In genomic region chr8:72654565-72655521, GRCm38 (mm10) we compare ENCODE assay signal across 9 mouse cellular contexts. TPM values are rescaled to one million over a fixed set of nuclear protein-coding genes. Genes with fewer than 3 reads are reported as not detected.
DNase-seq lines count a peak whose midpoint lies in the region; ATAC-seq and TF ChIP-seq lines count a peak whose summit lies in the region.
"Had no signal": no experiment of that assay in that cellular context is flagged by ENCODE, and none has a peak within 500 bp of the region (broad histone marks: within the 10 kb centered on the region; RNA-seq: fewer than 3 reads in every experiment).

No protein-coding gene starts in this region.

- dilution Hi-C loops in CH12.LX (cut with MboI; ENCODE audit: extremely low pct_ligation_motif_present, extremely low pct_unique_long_range_greater_than_20kb, low sequenced_read_pairs), result no loop called here

- WGBS in heart, adult 2 months, result 26% methylated on average over 13 of the region's 13 CpGs
- WGBS in hindbrain, embryonic 14.5 days, result 24% methylated on average over 12 of the region's 13 CpGs
- 13% methylated on average over 13 of the region's 13 CpGs for WGBS in liver, embryonic 14.5 days (ENCODE audit: insufficient replicate concordance)

- H3K27me3 ChIP-seq in heart, adult 2 months (ENCODE audit: control insufficient read depth, insufficient read depth, low read length), result no peaks in the 10 kb centered on the region
- peaks cover 11% of the 10 kb centered on the region for H3K27me3 ChIP-seq in CH12.LX (replicated peaks)
- H3K27me3 ChIP-seq in hindbrain, embryonic 14.5 days (ENCODE audit: control insufficient read depth, insufficient read depth, low read length), result no peaks in the 10 kb centered on the region
- H3K27me3 ChIP-seq in liver, embryonic 14.5 days (ENCODE audit: control insufficient read depth, insufficient read depth, low read length), result no peaks in the 10 kb centered on the region

- no peak for DNase-seq in heart, adult 2 months
- no peak for DNase-seq in heart, postnatal 4 days
- DNase-seq in CH12.LX (ENCODE audit: extremely low read depth), result peak; percentile 37
- DNase-seq in embryo, embryonic 10.5 days (ENCODE audit: low spot score), result peak; percentile 76
- peak; percentile 35 for DNase-seq in hindbrain, embryonic 14.5 days (ENCODE audit: low spot score)
- no peak for DNase-seq in liver, embryonic 14.5 days (ENCODE audit: low read depth in 3 of 3, low spot score in 3 of 3)
- peak; percentile 89 for DNase-seq in retina, postnatal 1 day
- DNase-seq in ovary, postnatal 10 days (ENCODE audit: low spot score), result no peak

- no peak overlapping the region for H3K9ac ChIP-seq in heart, adult 2 months (ENCODE audit: low read depth, low read length)
- H3K9ac ChIP-seq in CH12.LX (ENCODE audit: insufficient read depth, low read depth), result no peak overlapping the region
- H3K9ac ChIP-seq in hindbrain, embryonic 14.5 days, result no peak overlapping the region
- H3K9ac ChIP-seq in liver, embryonic 14.5 days (replicated peaks), result no peak overlapping the region

- no peak for TF ChIP-seq EP300 in heart, adult 2 months (IDR thresholded peaks at IDR 0.05; ENCODE audit: insufficient read depth, low read depth, low read length)
- TF ChIP-seq EP300 in CH12.LX (IDR thresholded peaks at IDR 0.05; ENCODE audit: low read length), result no peak
- TF ChIP-seq EP300 in liver, embryonic 14.5 days (IDR thresholded peaks at IDR 0.05; ENCODE audit: low read depth), result no peak

- no peaks in the 10 kb centered on the region for H3K9me3 ChIP-seq in CH12.LX (replicated peaks; ENCODE audit: low read length)
- H3K9me3 ChIP-seq in hindbrain, embryonic 14.5 days (ENCODE audit: control insufficient read depth, low read length), result no peaks in the 10 kb centered on the region
- H3K9me3 ChIP-seq in liver, embryonic 14.5 days (ENCODE audit: control insufficient read depth, low read length), result no peaks in the 10 kb centered on the region

- peak; percentile 93 for ATAC-seq in hindbrain, embryonic 14.5 days (ENCODE audit: low FRiP score)
- peak; percentile 59 for ATAC-seq in liver, embryonic 14.5 days (ENCODE audit: insufficient read depth)

- H3K4me2 ChIP-seq in CH12.LX (ENCODE audit: insufficient read depth, low read depth, poor library complexity, severe bottlenecking), result peak overlapping the region; percentile 52; the same call in 1 of the 2 replicates
- 0 out of 2 replicates have a peak overlapping the region, but pooled peaks have one; percentile 0 for H3K4me2 ChIP-seq in hindbrain, embryonic 14.5 days (replicated peaks)
- no peak overlapping the region for H3K4me2 ChIP-seq in liver, embryonic 14.5 days (ENCODE audit: low read depth)

- TF ChIP-seq CTCF in heart, adult 2 months (IDR thresholded peaks at IDR 0.05), result peak; percentile 19; the same call in 1 of the 2 replicates
- peak in 1 of 2 experiments; percentile 24; a peak in 1 of 4 replicates for TF ChIP-seq CTCF in CH12.LX (conservative IDR thresholded peaks at IDR 0.05 in 1 of 2, IDR thresholded peaks at IDR 0.05 in 1 of 2; ENCODE audit: low read depth in 2 of 2, low read length in 2 of 2)
- peak; percentile 48 for TF ChIP-seq CTCF in liver, embryonic 14.5 days (IDR thresholded peaks at IDR 0.05; ENCODE audit: low read depth)

- in situ Hi-C loops in CH12.LX (cut with MboI; ENCODE audit: low pct_ligation_motif_present, low pct_unique_long_range_greater_than_20kb, low sequenced_read_pairs), result no loop called here

- no peaks in the 10 kb centered on the region for H3K79me2 ChIP-seq in heart, adult 2 months (replicated peaks; ENCODE audit: control insufficient read depth, insufficient read depth, low read length)
- no peaks in the 10 kb centered on the region for H3K79me2 ChIP-seq in CH12.LX (replicated peaks; ENCODE audit: control insufficient read depth, extremely low read depth, insufficient read depth, poor library complexity, severe bottlenecking)

- no peaks in the 10 kb centered on the region for H3K36me3 ChIP-seq in heart, adult 2 months (ENCODE audit: control insufficient read depth, insufficient read depth, low read length)
- no peaks in the 10 kb centered on the region for H3K36me3 ChIP-seq in CH12.LX (replicated peaks in 1 of 2; ENCODE audit: control insufficient read depth in 1 of 2, insufficient read depth in 1 of 2, low read length in 1 of 2)
- H3K36me3 ChIP-seq in hindbrain, embryonic 14.5 days (replicated peaks; ENCODE audit: control insufficient read depth, insufficient read depth), result no peaks in the 10 kb centered on the region
- no peaks in the 10 kb centered on the region for H3K36me3 ChIP-seq in liver, embryonic 14.5 days (replicated peaks; ENCODE audit: control insufficient read depth, insufficient read depth, low read depth)

- no peak overlapping the region for H3K27ac ChIP-seq in heart, adult 2 months
- H3K27ac ChIP-seq in CH12.LX (ENCODE audit: insufficient read depth, low read depth), result no peak overlapping the region
- peak overlapping the region; percentile 60 for H3K27ac ChIP-seq in hindbrain, embryonic 14.5 days
- H3K27ac ChIP-seq in liver, embryonic 14.5 days, result no peak overlapping the region

- no peak for TF ChIP-seq RAD21 in CH12.LX (IDR thresholded peaks at IDR 0.05; ENCODE audit: low read depth, low read length)

- no peaks in the 10 kb centered on the region for H3K4me1 ChIP-seq in heart, adult 2 months (ENCODE audit: control insufficient read depth, insufficient read depth, low read length)
- H3K4me1 ChIP-seq in CH12.LX (ENCODE audit: control insufficient read depth in 1 of 2, insufficient read depth in 2 of 2), result peaks cover 13 to 19% of the 10 kb centered on the region in 2 experiments; a peak in 3 of 4 replicates
- H3K4me1 ChIP-seq in hindbrain, embryonic 14.5 days (replicated peaks; ENCODE audit: control insufficient read depth, insufficient read depth, low read length), result peaks cover 9% of the 10 kb centered on the region
- peaks cover 0 to 4% of the 10 kb centered on the region in 2 experiments; a peak in 2 of 4 replicates for H3K4me1 ChIP-seq in liver, embryonic 14.5 days (replicated peaks; ENCODE audit: control insufficient read depth in 2 of 2, insufficient read depth in 2 of 2, low read length in 1 of 2)

- intact Hi-C loops in heart, adult 2 months (cut with DNase I), result no loop called here

- H3K4me3 ChIP-seq in heart, adult 2 months, result no peak overlapping the region
- no peak overlapping the region for H3K4me3 ChIP-seq in CH12.LX (replicated peaks in 1 of 3; ENCODE audit: low read depth in 2 of 3, low read length in 2 of 3, poor library complexity in 1 of 3)
- no peak overlapping the region for H3K4me3 ChIP-seq in hindbrain, embryonic 14.5 days (replicated peaks; ENCODE audit: low read length)
- H3K4me3 ChIP-seq in liver, embryonic 14.5 days (ENCODE audit: insufficient read depth in 1 of 2, low read depth in 2 of 2, low read length in 2 of 2), result no peak overlapping the region

- no peak for TF ChIP-seq POLR2A in heart, adult 2 months (IDR thresholded peaks at IDR 0.05; ENCODE audit: insufficient read depth, low read depth, low read length)
- no peak for TF ChIP-seq POLR2A in CH12.LX (IDR thresholded peaks at IDR 0.05; ENCODE audit: low read depth, low read length)

TF ChIP-seq in CH12.LX, 34 proteins besides CTCF, POLR2A, EP300 and RAD21:
- peak; percentile 76 for TF ChIP-seq MXI1 (IDR thresholded peaks at IDR 0.05; ENCODE audit: low read depth, low read length)
- no peak for TF ChIP-seq MAFK (IDR thresholded peaks at IDR 0.05; ENCODE audit: insufficient replicate concordance, low read length)
TF ChIP-seq in CH12.LX: peak in this region for 1.

RNA-seq across cellular contexts. Expression of gene Nwd1, which starts 8.3 kb away (rescaled TPM):
- under 1 TPM; 0.25 to 0.29 TPM for total RNA-seq in heart, adult 2 months (2021)
- 0.18 and 0.27 TPM in 2 replicates for polyA plus RNA-seq in heart, adult 2 months (2012; rRNA removed)
- 1 to 10 TPM; 2.1 to 2.4 TPM for total RNA-seq in heart, postnatal 4 days (2021)
- total RNA-seq in CH12.LX (2012; rRNA removed) (0.04 TPM in 1 of 2 replicates, not detected in the other), CH12.LX (2014; rRNA removed) (not detected in 2 replicates)
- polyA plus RNA-seq in CH12.LX (2012; ENCODE audit: insufficient read length, low read depth), result not detected in 2 replicates
- polyA plus RNA-seq in hindbrain, embryonic 14.5 days (2014; fragmentation: Nextera tagmentation; extraction: Ambion mirVana), result 2.4 and 2.7 TPM in 2 replicates
- under 0.01 and 0.01 TPM in 2 replicates for polyA plus RNA-seq in liver, embryonic 14.5 days (2012; rRNA removed)
- polyA plus RNA-seq in liver, embryonic 14.5 days (2014; fragmentation: Nextera tagmentation; extraction: Ambion mirVana), result not detected in 2 replicates
- total RNA-seq: liver, adult 2 months had no signal
- polyA plus RNA-seq: liver, adult 2 months had no signal

Comparison
In these comparisons a context has a peak if more than half of its experiments do, and no peak if none do; other contexts are left out.
1. DNase-seq: peak in CH12.LX (single experiment), embryo, embryonic 10.5 days (single experiment), hindbrain, embryonic 14.5 days (single experiment) and retina, postnatal 1 day (single experiment); none in heart, adult 2 months (0 of 2), heart, postnatal 4 days (single experiment), liver, embryonic 14.5 days (0 of 3) and ovary, postnatal 10 days (single experiment).